Comparison of ENCODE assay signal across 8 mouse cellular contexts in the genomic region with DNA sequence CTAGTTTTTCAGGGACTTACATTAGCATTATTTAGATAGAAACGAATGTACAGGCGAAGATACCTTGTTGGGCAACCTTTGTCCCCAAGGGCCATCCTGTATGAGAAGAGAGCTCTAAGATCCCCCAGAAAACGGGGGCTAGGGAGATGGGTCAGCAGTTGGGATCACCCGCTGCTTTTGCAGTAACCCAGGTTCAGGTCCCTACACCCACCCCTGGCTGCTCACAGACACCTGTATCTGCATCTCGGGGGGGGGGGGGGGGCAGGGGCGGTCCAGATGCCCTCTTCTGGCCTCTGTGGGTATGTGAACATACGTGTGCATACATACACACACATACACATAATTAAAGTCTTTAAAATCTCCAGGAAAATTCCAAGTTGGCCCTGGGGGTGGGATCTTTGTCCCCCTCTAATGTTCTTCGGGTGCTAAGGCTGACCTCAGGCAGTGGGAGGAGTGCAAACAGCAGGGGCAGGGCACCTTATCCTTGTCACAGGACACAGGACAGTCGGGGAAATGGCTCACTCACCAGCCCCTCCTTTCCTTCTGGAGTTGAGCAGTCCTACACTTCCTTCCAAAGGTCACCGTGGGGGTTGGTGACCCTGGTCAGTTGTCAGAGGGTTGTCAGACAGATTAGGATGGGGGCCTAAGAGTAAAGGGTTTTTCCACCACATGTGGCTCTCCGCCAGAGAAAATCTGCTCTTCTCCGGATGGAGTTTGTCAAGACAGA. TPM values are rescaled to one million over a fixed set of nuclear protein-coding genes. Genes with fewer than 3 reads are reported as not detected.
DNase-seq lines count a peak whose midpoint lies in the region; ATAC-seq lines count a peak whose summit lies in the region.

No protein-coding gene starts in this region.

- H3K4me2 ChIP-seq in heart, embryonic 14.5 days (ENCODE audit: low read length), result peak overlapping the region; percentile 74
- peak overlapping the region; percentile 77 for H3K4me2 ChIP-seq in kidney, embryonic 16.5 days (replicated peaks; ENCODE audit: low read depth, low read length)

- H3K4me3 ChIP-seq in embryonic facial prominence, embryonic 10.5 days, result peak overlapping the region; percentile 64
- H3K4me3 ChIP-seq in heart, embryonic 14.5 days (ENCODE audit: control insufficient read depth in 1 of 2, insufficient read depth in 1 of 2, low read depth in 1 of 2, low read length in 2 of 2), result peak overlapping the region; percentile 49 to 59; a peak in 3 of 4 replicates
- H3K4me3 ChIP-seq in kidney, embryonic 16.5 days (ENCODE audit: low read length), result peak overlapping the region; percentile 70

- H3K36me3 ChIP-seq in embryonic facial prominence, embryonic 10.5 days (replicated peaks), result peaks cover 5% of the 10 kb centered on the region; the same call in 1 of the 2 replicates
- H3K36me3 ChIP-seq in heart, embryonic 14.5 days (ENCODE audit: control insufficient read depth, insufficient read depth, low read length), result peaks cover 19% of the 10 kb centered on the region
- H3K36me3 ChIP-seq in kidney, embryonic 16.5 days (ENCODE audit: insufficient read depth, low read length), result no peaks in the 10 kb centered on the region

- H3K9me3 ChIP-seq in embryonic facial prominence, embryonic 10.5 days, result no peaks in the 10 kb centered on the region
- H3K9me3 ChIP-seq in heart, embryonic 14.5 days (ENCODE audit: control insufficient read depth, low read length), result no peaks in the 10 kb centered on the region
- H3K9me3 ChIP-seq in kidney, embryonic 16.5 days (ENCODE audit: low read length), result no peaks in the 10 kb centered on the region

- H3K4me1 ChIP-seq in embryonic facial prominence, embryonic 10.5 days, result peaks cover 48% of the 10 kb centered on the region
- H3K4me1 ChIP-seq in heart, embryonic 14.5 days (ENCODE audit: control insufficient read depth in 2 of 2, insufficient read depth in 2 of 2, low read length in 2 of 2), result peaks cover 13 to 14% of the 10 kb centered on the region in 2 experiments; a peak in 3 of 4 replicates
- peaks cover 36% of the 10 kb centered on the region for H3K4me1 ChIP-seq in kidney, embryonic 16.5 days (ENCODE audit: insufficient read depth, low read length)

- peak overlapping the region; percentile 91 for H3K27ac ChIP-seq in embryonic facial prominence, embryonic 10.5 days (replicated peaks)
- peak overlapping the region; percentile 89 to 97 for H3K27ac ChIP-seq in heart, embryonic 14.5 days (replicated peaks in 1 of 2; ENCODE audit: control insufficient read depth in 1 of 2, insufficient read depth in 1 of 2, low read depth in 2 of 2, low read length in 2 of 2)
- H3K27ac ChIP-seq in kidney, embryonic 16.5 days (ENCODE audit: low read length), result peak overlapping the region; percentile 97

- peak; percentile 40 to 41 for DNase-seq in right cerebral cortex, postnatal 10 days (ENCODE audit: low spot score in 2 of 2)
- DNase-seq in right cerebral cortex, postnatal 25 days, result no peak
- peak; percentile 51 for DNase-seq in embryonic facial prominence, embryonic 10.5 days (ENCODE audit: low spot score)
- peak; percentile 83 for DNase-seq in lung, postnatal 14 days
- peak; percentile 61 to 68 for DNase-seq in spleen, postnatal 10 days (ENCODE audit: low spot score in 2 of 2)
- no peak for DNase-seq in left cerebral cortex, adult 18-20 months (ENCODE audit: low spot score in 2 of 2)

- WGBS in embryonic facial prominence, embryonic 10.5 days, result 9% methylated on average over 12 of the region's 12 CpGs
- 18% methylated on average over 11 of the region's 12 CpGs for WGBS in heart, embryonic 14.5 days
- 16% methylated on average over 12 of the region's 12 CpGs for WGBS in kidney, embryonic 16.5 days

- peak overlapping the region; percentile 85 for H3K9ac ChIP-seq in heart, embryonic 14.5 days (ENCODE audit: low read length)
- H3K9ac ChIP-seq in kidney, embryonic 16.5 days (replicated peaks; ENCODE audit: low read length), result peak overlapping the region; percentile 85

- peak; percentile 83 for ATAC-seq in heart, embryonic 14.5 days (ENCODE audit: insufficient number of reproducible peaks, insufficient read depth, low FRiP score, low read depth)
- ATAC-seq in kidney, embryonic 16.5 days (ENCODE audit: low FRiP score, low TSS enrichment), result peak; percentile 86

- 0 out of 2 replicates have a peak, but pooled peaks cover 3% of the 10 kb centered on the region for H3K27me3 ChIP-seq in embryonic facial prominence, embryonic 10.5 days (replicated peaks; ENCODE audit: low read depth, poor library complexity, severe bottlenecking)
- H3K27me3 ChIP-seq in heart, embryonic 14.5 days (ENCODE audit: control insufficient read depth, insufficient read depth, low read length), result no peaks in the 10 kb centered on the region
- no peaks in the 10 kb centered on the region for H3K27me3 ChIP-seq in kidney, embryonic 16.5 days (ENCODE audit: insufficient read depth, low read length)

RNA-seq across cellular contexts. Expression of a gene that starts 0.5 kb away (rescaled TPM):
- 53.2 and 59.8 TPM in 2 replicates for polyA plus RNA-seq in embryonic facial prominence, embryonic 10.5 days (2016; fragmentation: Nextera tagmentation; extraction: Ambion mirVana)
- polyA plus RNA-seq in heart, embryonic 14.5 days (2014; fragmentation: Nextera tagmentation; extraction: Ambion mirVana), result 154 and 157 TPM in 2 replicates
- polyA plus RNA-seq in kidney, embryonic 16.5 days (2015; fragmentation: Nextera tagmentation; extraction: Ambion mirVana), result 154 and 180 TPM in 2 replicates
- 10 to 100 TPM; 12.6 to 14.0 TPM for total RNA-seq in left cerebral cortex, adult 18-20 months (2021)

RNA-seq across cellular contexts. Expression of a gene that starts 10.7 kb away (rescaled TPM):
- 13.6 and 15.9 TPM in 2 replicates for polyA plus RNA-seq in embryonic facial prominence, embryonic 10.5 days (2016; fragmentation: Nextera tagmentation; extraction: Ambion mirVana)
- 58.1 and 61.9 TPM in 2 replicates for polyA plus RNA-seq in heart, embryonic 14.5 days (2014; fragmentation: Nextera tagmentation; extraction: Ambion mirVana)
- 35.7 and 42.5 TPM in 2 replicates for polyA plus RNA-seq in kidney, embryonic 16.5 days (2015; fragmentation: Nextera tagmentation; extraction: Ambion mirVana)
- 1 to 10 TPM; 6.1 to 7.0 TPM for total RNA-seq in left cerebral cortex, adult 18-20 months (2021)

RNA-seq across cellular contexts. Expression of a gene that starts 23.1 kb away (rescaled TPM):
- polyA plus RNA-seq in embryonic facial prominence, embryonic 10.5 days (2016; fragmentation: Nextera tagmentation; extraction: Ambion mirVana), result 20.4 and 21.1 TPM in 2 replicates
- 24.1 and 26.3 TPM in 2 replicates for polyA plus RNA-seq in heart, embryonic 14.5 days (2014; fragmentation: Nextera tagmentation; extraction: Ambion mirVana)
- 31.4 and 35.6 TPM in 2 replicates for polyA plus RNA-seq in kidney, embryonic 16.5 days (2015; fragmentation: Nextera tagmentation; extraction: Ambion mirVana)
- total RNA-seq in left cerebral cortex, adult 18-20 months (2021), result 10 to 100 TPM; 21.7 to 24.4 TPM

RNA-seq across cellular contexts. Expression of a gene that starts 24.2 kb away (rescaled TPM):
- 106 and 111 TPM in 2 replicates for polyA plus RNA-seq in embryonic facial prominence, embryonic 10.5 days (2016; fragmentation: Nextera tagmentation; extraction: Ambion mirVana)
- 88.3 and 89.0 TPM in 2 replicates for polyA plus RNA-seq in heart, embryonic 14.5 days (2014; fragmentation: Nextera tagmentation; extraction: Ambion mirVana)
- polyA plus RNA-seq in kidney, embryonic 16.5 days (2015; fragmentation: Nextera tagmentation; extraction: Ambion mirVana), result 153 and 164 TPM in 2 replicates
- total RNA-seq in left cerebral cortex, adult 18-20 months (2021), result 10 to 100 TPM; 78.9 to 81.5 TPM

RNA-seq across cellular contexts. Expression of a gene that starts 35.7 kb away (rescaled TPM):
- polyA plus RNA-seq in embryonic facial prominence, embryonic 10.5 days (2016; fragmentation: Nextera tagmentation; extraction: Ambion mirVana), result 6.1 and 6.3 TPM in 2 replicates
- 14.4 and 16.4 TPM in 2 replicates for polyA plus RNA-seq in heart, embryonic 14.5 days (2014; fragmentation: Nextera tagmentation; extraction: Ambion mirVana)
- polyA plus RNA-seq in kidney, embryonic 16.5 days (2015; fragmentation: Nextera tagmentation; extraction: Ambion mirVana), result 40.8 and 43.9 TPM in 2 replicates
- total RNA-seq in left cerebral cortex, adult 18-20 months (2021), result 10 to 100 TPM in 1 of 2 experiments, 1 to 10 TPM in 1; 6.8 to 11.0 TPM

Comparison
In these comparisons a context has a peak if more than half of its experiments do, and no peak if none do; other contexts are left out.
1. DNase-seq: peak in right cerebral cortex, postnatal 10 days (2 of 2), embryonic facial prominence, embryonic 10.5 days (single experiment), lung, postnatal 14 days (single experiment) and spleen, postnatal 10 days (2 of 2); none in right cerebral cortex, postnatal 25 days (single experiment) and left cerebral cortex, adult 18-20 months (0 of 2).
2. Peak in every context shown above with its lines, with median percentiles within 50 percentile points of each other: H3K27ac ChIP-seq and H3K4me3 ChIP-seq.